Mouse (Mus musculus) lung, embryonic 14.5 days (tissue): ENCODE measurements at regions not wholly inside any gene's neighbourhood (a gene's known extent, or its start where the extent isn't known, plus 50 kb on each side); places are given as distances from the start of the nearest gene placed in this dataset.

ENCODE experiments used
- ATAC-seq: fragments of 200-750 bp; cut with Nextera tagmentation; 2 replicates; pipeline ENCODE4 v1.8.0; 2017; ENCODE audit warnings: mild to moderate bottlenecking, moderate TSS enrichment, moderate library complexity; ENCODE audit not compliant: insufficient read depth
- DNase-seq: peaks from one replicate; pipeline ENCODE4 v3.0.0-alpha.2; 2015
- H3K27ac ChIP-seq: fragments of 300-500 bp; sonication (generic); 2 replicates; pipeline ENCODE4 v1.5.1; 2014; ENCODE audit warnings: low read depth, mild to moderate bottlenecking, moderate library complexity
- H3K27me3 ChIP-seq: fragments of 300-500 bp; sonication (generic); 2 replicates; pipeline ENCODE4 v1.6.1; 2014; ENCODE audit warnings: low read length, control low read depth; ENCODE audit not compliant: insufficient read depth
- H3K36me3 ChIP-seq: fragments of 300-500 bp; sonication (generic); 2 replicates; pipeline ENCODE4 v1.6.1; 2014; ENCODE audit warnings: control low read depth; ENCODE audit not compliant: insufficient read depth
- H3K4me1 ChIP-seq: fragments of 300-500 bp; sonication (generic); 2 replicates; pipeline ENCODE4 v1.6.1; 2014; ENCODE audit warnings: antibody characterized with exemption, control low read depth; ENCODE audit not compliant: insufficient read depth
- H3K4me2 ChIP-seq: fragments of 300-500 bp; sonication (generic); 2 replicates; pipeline ENCODE4 v1.6.1; 2014; ENCODE audit warnings: mild to moderate bottlenecking
- H3K4me3 ChIP-seq: fragments of 300-500 bp; sonication (generic); 2 replicates; pipeline ENCODE4 v1.5.1; 2014; ENCODE audit warnings: low read depth, low read length
- H3K9ac ChIP-seq: fragments of 300-500 bp; sonication (generic); 2 replicates; pipeline ENCODE4 v1.6.1; 2014
- H3K9me3 ChIP-seq: fragments of 300-500 bp; sonication (generic); 2 replicates; pipeline ENCODE4 v1.6.1; 2016; ENCODE audit warnings: low read depth, low read length, control low read depth
- CTCF ChIP-seq: IDR thresholded peaks from 2 replicates; pipeline ENCODE4 v1.5.1; 2016; ENCODE audit warnings: antibody characterized with exemption, low read depth
- WGBS: fragments of 180-500 bp; shearing (Covaris S2); extraction: QIAGEN DNeasy Blood & Tissue Kit; methylation state at CpG from one replicate; pipeline ENCODE4 v1.1.7; 2014; 5-methylcytosine and 5-hydroxymethylcytosine counted together

GRCm38 (mm10) chr1:27298586-27298985, 611.3 kb upstream of the 4931408C20Rik start:
- no peak for TF ChIP-seq CTCF
- no peak overlapping the region for H3K4me2 ChIP-seq
- no peaks in the 10 kb centered on the region for H3K36me3 ChIP-seq
- H3K4me1 ChIP-seq, result no peaks in the 10 kb centered on the region
- H3K9ac ChIP-seq, result no peak overlapping the region
- H3K27me3 ChIP-seq, result no peaks in the 10 kb centered on the region
- 83% methylated on average over 1 of the region's 1 CpGs for WGBS
- DNase-seq (no peak), ATAC-seq (no peak)
- no peak overlapping the region for H3K27ac ChIP-seq
- H3K4me3 ChIP-seq, result no peak overlapping the region
- H3K9me3 ChIP-seq, result no peaks in the 10 kb centered on the region

GRCm38 (mm10) chr1:27264923-27265322, 577.7 kb upstream of the 4931408C20Rik start:
- no peak for TF ChIP-seq CTCF
- WGBS, result 75% methylated on average over 1 of the region's 1 CpGs
- H3K9me3 ChIP-seq, result no peaks in the 10 kb centered on the region
- no peaks in the 10 kb centered on the region for H3K27me3 ChIP-seq
- H3K4me3 ChIP-seq, result no peak overlapping the region
- H3K27ac ChIP-seq, result no peak overlapping the region
- no peaks in the 10 kb centered on the region for H3K4me1 ChIP-seq
- ATAC-seq (no peak), DNase-seq (no peak)
- H3K9ac ChIP-seq, result no peak overlapping the region
- H3K4me2 ChIP-seq, result no peak overlapping the region
- no peaks in the 10 kb centered on the region for H3K36me3 ChIP-seq

DNA sequence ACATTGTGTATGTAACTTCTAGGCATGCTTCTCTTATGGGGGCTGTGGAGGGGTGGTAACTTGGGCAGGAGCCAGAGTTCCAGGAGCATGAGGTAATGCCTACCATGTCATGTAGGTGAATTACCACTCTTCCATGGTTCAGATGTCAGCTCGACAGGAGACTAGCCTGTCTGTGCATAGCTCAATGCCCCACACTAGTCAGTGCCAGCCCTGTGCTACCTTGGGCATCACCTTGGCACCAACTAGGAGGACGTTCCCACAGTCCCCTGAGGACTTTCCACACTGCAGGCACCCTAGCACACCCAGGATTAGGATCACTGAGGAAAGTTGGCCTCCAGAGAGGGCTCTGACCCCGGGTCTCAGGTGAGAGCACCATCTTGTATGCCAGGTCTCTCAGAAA, 573.9 kb upstream of the 4931408C20Rik start:
- no peak overlapping the region for H3K27ac ChIP-seq
- no peaks in the 10 kb centered on the region for H3K4me1 ChIP-seq
- H3K27me3 ChIP-seq, result no peaks in the 10 kb centered on the region
- H3K36me3 ChIP-seq, result no peaks in the 10 kb centered on the region
- no peak overlapping the region for H3K9ac ChIP-seq
- ATAC-seq (peak; percentile 28; the same call in 1 of the 2 replicates), DNase-seq (no peak)
- H3K4me3 ChIP-seq, result no peak overlapping the region
- no peaks in the 10 kb centered on the region for H3K9me3 ChIP-seq
- no peak for TF ChIP-seq CTCF
- WGBS, result 62% methylated on average over 3 of the region's 3 CpGs
- H3K4me2 ChIP-seq, result no peak overlapping the region
